Mouse (Mus musculus) midbrain, embryonic 11.5 days (tissue): ENCODE measurements around the gene Ccl6. TPM values are rescaled to one million over a fixed set of nuclear protein-coding genes. Genes with fewer than 3 reads are reported as not detected.

Experiments used
- ATAC-seq: fragments of 200-750 bp; cut with Nextera tagmentation; 2 replicates; pipeline ENCODE4 v1.8.0; 2017; ENCODE audit warnings: moderate TSS enrichment, moderate library complexity; ENCODE audit not compliant: low FRiP score
- DNase-seq: peaks from one replicate; pipeline ENCODE4 v3.0.0; 2015; ENCODE audit warnings: low spot score; ENCODE audit errors: missing footprints
- H3K27ac ChIP-seq: fragments of 300-500 bp; sonication (generic); 2 replicates; pipeline ENCODE4 v1.5.1; 2014; ENCODE audit warnings: low read depth, low read length
- H3K27me3 ChIP-seq: fragments of 300-500 bp; sonication (generic); 2 replicates; pipeline ENCODE4 v1.6.1; 2014; ENCODE audit warnings: mild to moderate bottlenecking, low read length, moderate library complexity, mixed read lengths; ENCODE audit not compliant: control insufficient read depth, insufficient read depth
- H3K36me3 ChIP-seq: fragments of 300-500 bp; sonication (generic); 2 replicates; pipeline ENCODE4 v1.6.1; 2014; ENCODE audit warnings: mild to moderate bottlenecking, low read length, moderate library complexity, mixed read lengths; ENCODE audit not compliant: control insufficient read depth, insufficient read depth
- H3K4me1 ChIP-seq: fragments of 300-500 bp; sonication (generic); 2 replicates; pipeline ENCODE4 v1.6.1; 2014; ENCODE audit warnings: low read length; ENCODE audit not compliant: control insufficient read depth, insufficient read depth
- H3K4me2 ChIP-seq: fragments of 300-500 bp; sonication (generic); 2 replicates; pipeline ENCODE4 v1.6.1; 2014; ENCODE audit warnings: mild to moderate bottlenecking, moderate library complexity
- H3K4me3 ChIP-seq: fragments of 300-500 bp; sonication (generic); 2 replicates; pipeline ENCODE4 v1.5.1; 2014; ENCODE audit warnings: low read depth, low read length
- H3K9ac ChIP-seq: fragments of 300-500 bp; sonication (generic); 2 replicates; pipeline ENCODE4 v1.6.1; 2014; ENCODE audit warnings: low read length
- H3K9me3 ChIP-seq: fragments of 300-500 bp; sonication (generic); 2 replicates; pipeline ENCODE4 v1.6.1; 2016; ENCODE audit warnings: low read length; ENCODE audit not compliant: control insufficient read depth
- WGBS: fragments of 180-500 bp; shearing (Covaris S2); extraction: QIAGEN DNeasy Blood & Tissue Kit; methylation state at CpG from one replicate; pipeline ENCODE4 v1.1.7; 2014; 5-methylcytosine and 5-hydroxymethylcytosine counted together
- polyA plus RNA-seq: library from polyadenylated mRNA; unstranded; fragments of >200 nt; fragmentation: Nextera tagmentation; extraction: Ambion mirVana; gene quantifications from 2 replicates; pipeline ENCODE4 v1.2.1, GENCODE M21; 2014

Gene Ccl6
- polyA plus RNA-seq, 1 experiment from 2014 or later = 1.9 TPM

DNA sequence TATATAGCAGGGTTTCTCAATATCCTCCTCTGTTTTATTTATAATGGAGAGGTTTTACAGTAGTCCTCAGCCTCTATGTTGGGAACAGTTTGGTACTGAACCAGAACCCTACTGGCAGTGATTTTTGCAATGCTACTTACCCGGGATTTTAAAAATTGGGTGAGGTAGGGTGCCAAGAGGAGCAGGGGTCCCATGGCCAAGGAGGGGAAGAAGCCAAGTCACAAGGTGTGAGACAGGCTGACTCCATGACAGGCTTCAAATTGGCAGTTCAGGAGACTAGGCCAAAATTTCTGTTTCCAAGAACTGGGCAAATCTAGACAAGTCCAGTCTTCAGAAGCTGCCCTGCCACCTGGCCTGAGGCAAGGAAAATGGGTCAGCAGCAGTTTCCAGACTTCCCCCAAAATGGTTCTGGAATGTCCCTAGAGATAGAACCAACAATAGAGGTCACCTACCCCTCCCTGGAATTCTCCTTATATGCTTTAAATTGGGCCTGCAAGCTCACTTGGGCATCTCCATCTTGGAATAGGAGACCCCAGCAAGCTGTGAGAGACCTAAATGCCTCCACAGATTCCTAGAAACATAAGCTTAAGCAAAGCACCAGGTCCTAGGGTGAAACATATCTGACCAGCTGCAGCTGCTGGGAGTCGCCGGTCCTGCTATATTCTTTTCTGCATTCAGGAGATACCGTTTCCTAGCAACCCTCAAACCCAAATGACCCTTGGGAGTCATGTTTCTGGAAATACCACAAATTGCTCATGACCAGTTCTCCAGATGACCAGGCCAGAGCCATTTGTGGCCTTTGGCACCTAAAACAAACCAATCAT is 10.0 kb downstream of the Ccl6 start:
- H3K4me2 ChIP-seq = no peak overlapping the region
- no peak overlapping the region for H3K27ac ChIP-seq
- ATAC-seq (no peak), DNase-seq (no peak)
- H3K4me3 ChIP-seq = no peak overlapping the region
- WGBS = 79% methylated on average over 4 of the region's 4 CpGs
- no peak overlapping the region for H3K9ac ChIP-seq
- H3K9me3 ChIP-seq = no peaks in the 10 kb centered on the region
- no peaks in the 10 kb centered on the region for H3K36me3 ChIP-seq
- no peaks in the 10 kb centered on the region for H3K27me3 ChIP-seq
- H3K4me1 ChIP-seq = no peaks in the 10 kb centered on the region

DNA sequence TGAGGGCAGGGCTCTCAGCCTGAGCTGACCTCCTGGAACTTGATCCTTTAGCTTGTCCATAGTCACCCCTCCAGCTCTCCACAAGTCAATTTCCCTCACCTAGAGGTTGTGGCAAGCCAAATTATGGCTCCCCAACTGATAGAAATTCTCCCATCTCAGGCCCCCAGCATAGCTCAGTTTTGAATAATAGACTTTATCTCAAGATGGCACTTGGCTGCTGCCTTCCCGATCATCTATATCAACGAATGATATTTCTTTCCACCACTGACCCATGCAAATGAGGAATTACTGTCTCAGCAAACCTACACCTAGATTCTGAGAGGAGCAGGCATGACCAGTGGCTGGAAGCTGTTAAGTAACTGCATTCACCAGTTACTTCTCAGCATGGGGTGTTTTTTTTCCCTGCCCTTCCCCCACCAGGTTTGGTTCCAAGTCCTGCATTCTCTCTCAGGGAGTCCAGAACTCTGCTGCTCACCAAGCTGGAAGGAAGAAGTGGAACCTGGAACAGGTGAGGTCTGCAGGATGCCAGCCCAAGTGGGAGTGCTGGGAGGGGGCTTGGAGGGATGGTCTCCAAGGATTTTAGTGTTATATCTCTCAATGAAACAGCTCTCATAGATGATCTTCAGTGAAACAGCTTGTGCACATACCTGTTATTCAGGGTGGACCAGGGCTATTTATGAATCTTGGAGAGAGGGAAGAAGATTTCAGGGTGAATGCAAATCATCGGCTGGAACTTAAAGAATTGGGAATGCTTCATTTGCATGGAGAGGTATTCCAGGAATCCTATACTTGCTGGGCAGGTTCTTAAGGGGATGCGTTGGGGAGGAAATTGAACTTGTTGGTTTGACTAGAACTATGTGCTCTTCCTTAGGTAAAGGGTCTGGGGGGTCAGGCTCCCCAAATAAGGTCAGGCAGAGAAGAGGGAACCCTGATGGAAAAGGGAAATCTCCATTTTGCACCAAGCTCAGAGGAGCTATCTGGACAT is 11.0 kb downstream of the Ccl6 start:
- ATAC-seq = no peak
- H3K27me3 ChIP-seq = no peaks in the 10 kb centered on the region
- 79% methylated on average over 4 of the region's 4 CpGs for WGBS

DNA sequence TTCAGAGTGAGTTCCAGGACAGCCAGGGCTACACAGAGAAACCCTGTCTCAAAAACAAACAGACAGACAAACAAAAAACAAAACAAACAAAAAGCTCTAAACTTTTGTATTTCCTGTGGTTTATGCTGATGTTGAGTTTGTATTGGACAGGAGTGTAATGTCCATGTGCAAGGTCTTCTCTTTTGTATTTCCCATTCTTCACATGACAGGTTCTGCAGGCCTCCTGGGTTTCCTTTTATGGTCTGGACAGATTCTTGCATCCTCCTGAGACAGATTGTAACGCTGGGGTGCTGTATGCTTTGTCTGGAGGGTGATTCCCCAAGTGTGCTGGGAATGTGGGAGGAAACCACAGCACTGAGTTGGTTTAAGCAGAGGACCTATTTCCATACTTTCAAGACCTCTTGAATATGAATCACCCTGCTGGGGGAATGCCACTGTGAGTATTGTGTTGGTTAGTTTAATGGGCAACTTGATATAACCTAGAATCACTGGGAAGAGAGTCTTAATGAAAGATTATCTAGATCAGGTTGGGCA is 12.1 kb downstream of the Ccl6 start:
- Histone ChIP-seq H3K36me3 (no peaks in the 10 kb centered on the region), H3K4me3 (no peak overlapping the region), H3K27ac (no peak overlapping the region), H3K4me2 (no peak overlapping the region), H3K9ac (no peak overlapping the region), H3K27me3 (no peaks in the 10 kb centered on the region), H3K4me1 (no peaks in the 10 kb centered on the region), H3K9me3 (no peaks in the 10 kb centered on the region)
- ATAC-seq (no peak), DNase-seq (no peak)
- 78% methylated on average over 1 of the region's 1 CpGs for WGBS

More for the DNA sequence above, 11.0 kb downstream of the Ccl6 start:
- no peak overlapping the region for H3K9ac ChIP-seq
- H3K4me1 ChIP-seq = no peaks in the 10 kb centered on the region
- H3K36me3 ChIP-seq = no peaks in the 10 kb centered on the region
- H3K4me3 ChIP-seq = no peak overlapping the region
- no peak for DNase-seq
- no peak overlapping the region for H3K27ac ChIP-seq
- H3K9me3 ChIP-seq = no peaks in the 10 kb centered on the region
- H3K4me2 ChIP-seq = no peak overlapping the region

DNA sequence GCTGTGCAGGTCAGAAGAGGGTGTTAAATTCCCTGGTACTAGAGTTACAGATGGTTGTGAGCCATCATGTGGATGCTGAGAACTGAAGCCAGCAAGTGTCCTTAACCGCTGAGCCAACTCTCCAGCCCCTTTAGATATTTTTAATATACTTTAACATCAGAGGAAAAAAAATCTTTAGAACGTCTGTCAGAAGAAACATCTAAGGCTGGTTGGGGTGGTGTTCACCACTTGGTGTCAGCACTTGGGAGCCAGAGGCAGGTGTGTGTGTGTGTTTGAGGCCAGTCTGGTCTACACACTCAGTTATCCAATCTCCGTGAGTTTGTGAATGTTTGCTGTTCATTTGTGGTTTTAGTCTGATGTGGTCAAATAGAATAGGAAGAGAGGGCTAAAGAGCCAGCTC is 13.9 kb downstream of the Ccl6 start:
- Histone ChIP-seq H3K27me3 (no peaks in the 10 kb centered on the region), H3K9me3 (no peaks in the 10 kb centered on the region), H3K27ac (no peak overlapping the region), H3K4me3 (no peak overlapping the region), H3K4me2 (no peak overlapping the region), H3K4me1 (no peaks in the 10 kb centered on the region), H3K36me3 (no peaks in the 10 kb centered on the region), H3K9ac (no peak overlapping the region)
- ATAC-seq = no peak
- no peak for DNase-seq
- WGBS = 87% methylated on average over 3 of the region's 3 CpGs

DNA sequence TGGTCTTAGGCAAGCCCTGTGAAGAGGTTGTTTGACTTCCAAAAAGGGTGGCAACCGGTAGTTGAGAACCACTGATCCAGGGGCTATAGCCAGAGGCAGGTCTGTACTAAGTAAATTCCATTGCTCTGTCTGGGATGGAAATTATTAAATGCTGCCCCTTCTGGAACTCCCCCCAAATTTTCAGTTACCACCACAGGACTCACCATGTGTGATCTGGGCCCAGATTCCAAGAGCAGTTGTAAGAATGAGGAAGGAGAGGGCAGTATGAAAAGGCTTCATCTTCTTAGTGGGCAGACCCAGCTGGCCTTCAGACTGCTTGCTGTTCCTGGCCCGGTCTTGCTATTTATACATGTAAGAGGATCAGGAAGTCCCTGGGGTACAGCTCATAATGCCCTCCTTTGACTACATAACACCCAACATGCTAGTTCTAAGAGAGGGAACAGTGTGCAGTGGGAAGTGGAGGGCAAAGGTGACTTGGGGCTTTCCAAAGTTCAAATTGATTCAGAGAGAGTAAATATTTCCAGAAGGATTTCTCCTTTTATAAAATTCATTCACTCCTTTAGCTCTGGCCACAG is 14.6 kb downstream of the Ccl6 start, which contains the start of gene Ccl9:
Gene Ccl9 (minus strand): TSS at position 451 of the 575 bp plus-strand sequence.
- 55% methylated on average over 2 of the region's 2 CpGs for WGBS
- H3K4me3 ChIP-seq = no peak within 1 kb of the TSS
- H3K9ac ChIP-seq = no peak within 1 kb of the TSS
- H3K27me3 ChIP-seq = no peaks in the 10 kb centered on the region
- no peaks in the 10 kb centered on the region for H3K4me1 ChIP-seq
- H3K27ac ChIP-seq = no peak within 1 kb of the TSS
- no peaks in the 10 kb centered on the region for H3K36me3 ChIP-seq
- H3K9me3 ChIP-seq = no peaks in the 10 kb centered on the region
- no peak for ATAC-seq
- H3K4me2 ChIP-seq = no peak within 1 kb of the TSS
- DNase-seq = no peak

DNA sequence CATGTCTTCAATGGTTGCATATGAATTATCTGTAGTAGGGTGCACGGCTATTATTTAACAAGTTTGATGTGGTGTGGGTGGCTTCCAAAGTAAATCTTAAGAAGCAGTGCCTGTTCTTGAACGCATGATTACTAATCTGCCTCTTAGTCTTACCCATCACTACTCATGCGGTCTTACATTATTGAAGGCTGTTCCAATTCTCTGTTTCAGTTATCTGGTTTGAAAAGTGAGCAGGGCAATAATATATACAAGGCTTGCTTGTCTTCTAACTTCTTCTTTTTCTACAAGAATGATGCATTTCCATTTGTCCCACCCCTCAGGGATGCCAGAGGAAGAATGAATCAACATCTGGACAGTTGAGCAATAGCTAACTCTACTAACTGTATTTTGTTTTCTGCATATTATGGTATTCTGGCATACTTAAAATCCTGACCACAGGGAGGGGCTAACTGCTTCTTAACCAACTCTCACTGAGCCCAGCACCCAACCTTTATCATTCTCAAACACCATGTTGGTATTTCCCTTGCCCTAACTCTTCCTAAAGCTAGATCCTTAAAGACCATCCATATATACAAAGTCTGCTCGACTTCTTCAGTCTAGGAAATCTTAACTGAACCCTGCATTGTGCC is 15.8 kb downstream of the Ccl6 start:
- no peaks in the 10 kb centered on the region for H3K9me3 ChIP-seq
- no peak overlapping the region for H3K9ac ChIP-seq
- H3K4me1 ChIP-seq = no peaks in the 10 kb centered on the region
- no peaks in the 10 kb centered on the region for H3K36me3 ChIP-seq
- H3K4me3 ChIP-seq = no peak overlapping the region
- DNase-seq = no peak
- no peak overlapping the region for H3K27ac ChIP-seq
- 86% methylated on average over 4 of the region's 4 CpGs for WGBS
- H3K4me2 ChIP-seq = no peak overlapping the region
- no peaks in the 10 kb centered on the region for H3K27me3 ChIP-seq
- no peak for ATAC-seq

DNA sequence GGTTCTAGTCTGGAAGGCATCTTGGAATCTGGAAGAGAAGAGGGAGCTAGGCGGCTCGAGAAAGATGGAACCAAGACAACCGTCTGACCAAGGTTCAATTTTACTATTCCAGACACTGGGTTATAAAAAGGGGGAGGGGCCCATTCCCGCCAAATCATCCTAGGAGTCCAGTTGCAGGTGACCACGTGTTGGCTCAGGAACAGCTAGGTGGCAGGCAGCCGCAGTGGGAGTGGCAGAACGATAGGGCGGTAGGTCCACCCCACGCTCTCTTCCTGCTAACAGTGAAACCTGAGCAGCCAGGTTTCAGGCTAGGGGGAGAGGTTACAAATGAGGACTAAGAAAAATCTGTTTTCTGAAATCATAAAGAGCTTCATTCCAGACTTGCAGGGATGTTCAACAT is 20.1 kb downstream of the Ccl6 start:
- Histone ChIP-seq H3K36me3 (no peaks in the 10 kb centered on the region), H3K27me3 (no peaks in the 10 kb centered on the region), H3K9ac (no peak overlapping the region), H3K4me2 (no peak overlapping the region), H3K27ac (no peak overlapping the region), H3K4me3 (no peak overlapping the region), H3K4me1 (no peaks in the 10 kb centered on the region), H3K9me3 (no peaks in the 10 kb centered on the region)
- ATAC-seq = no peak
- no peak for DNase-seq
- WGBS = 73% methylated on average over 9 of the region's 9 CpGs

DNA sequence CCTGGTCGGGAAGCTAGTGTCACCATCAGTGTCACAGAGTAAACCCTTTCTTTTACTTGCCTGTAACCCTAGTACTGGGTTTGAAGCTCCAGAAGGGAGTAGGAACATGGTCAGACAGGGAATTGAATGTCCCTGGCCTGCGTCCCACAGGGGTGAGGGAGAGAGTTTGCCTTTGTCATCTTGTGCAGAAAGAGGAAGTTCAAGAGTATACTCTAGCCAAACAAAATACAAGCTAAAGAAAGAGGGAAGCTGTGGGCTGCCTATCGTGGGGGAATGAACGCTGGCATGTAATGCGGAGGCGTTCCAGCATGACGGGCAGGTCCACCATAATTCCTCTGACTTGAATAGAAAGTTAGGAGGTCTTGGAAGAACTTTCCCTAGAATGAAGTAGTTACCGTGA is 20.7 kb downstream of the Ccl6 start:
- no peak for DNase-seq
- 92% methylated on average over 8 of the region's 8 CpGs for WGBS
- Histone ChIP-seq H3K4me1 (no peaks in the 10 kb centered on the region), H3K27me3 (no peaks in the 10 kb centered on the region), H3K9me3 (no peaks in the 10 kb centered on the region), H3K4me3 (no peak overlapping the region), H3K9ac (no peak overlapping the region), H3K36me3 (no peaks in the 10 kb centered on the region), H3K4me2 (no peak overlapping the region), H3K27ac (no peak overlapping the region)
- ATAC-seq = no peak
